ENCODE assay signal across 19 mouse cellular contexts in genomic region chr4:129920542-129921313, GRCm38 (mm10). TPM values are rescaled to one million over a fixed set of nuclear protein-coding genes. Genes with fewer than 3 reads are reported as not detected.
A peak's percentile ranks its signal among the peaks of the same experiment; 100 is the strongest.
DNase-seq lines count a peak whose midpoint lies in the region; ATAC-seq and TF ChIP-seq lines count a peak whose summit lies in the region.
"Had no signal": no experiment of that assay in that cellular context is flagged by ENCODE, and none has a peak within 500 bp of the region (broad histone marks: within the 10 kb centered on the region; RNA-seq: fewer than 3 reads in every experiment).

No protein-coding gene starts in this region.

- H3K4me1 ChIP-seq in liver, adult 2 months (ENCODE audit: control insufficient read depth, insufficient read depth, low read length): peaks cover 37% of the 10 kb centered on the region
- peaks cover 10% of the 10 kb centered on the region; the same call in 1 of the 2 replicates for H3K4me1 ChIP-seq in liver, embryonic 11.5 days (replicated peaks; ENCODE audit: control insufficient read depth, insufficient read depth, low read length)
- H3K4me1 ChIP-seq in heart, postnatal 0 days (ENCODE audit: control insufficient read depth, insufficient read depth): peaks cover 40% of the 10 kb centered on the region

- no peak overlapping the region for H3K4me3 ChIP-seq in liver, adult 2 months (ENCODE audit: insufficient read depth, low read depth, low read length)
- H3K4me3 ChIP-seq in liver, embryonic 11.5 days (ENCODE audit: low read depth, low read length): no peak overlapping the region
- no peak overlapping the region for H3K4me3 ChIP-seq in heart, postnatal 0 days (ENCODE audit: low read depth, low read length)
- H3K4me3 ChIP-seq: limb, embryonic 12.5 days; lung, embryonic 15.5 days; myocyte had no signal

- WGBS in liver, adult 2 months: 37% methylated on average over 15 of the region's 15 CpGs
- 85% methylated on average over 15 of the region's 15 CpGs for WGBS in liver, embryonic 11.5 days
- 79% methylated on average over 15 of the region's 15 CpGs for WGBS in heart, postnatal 0 days

- H3K27ac ChIP-seq in liver, adult 2 months (replicated peaks; ENCODE audit: insufficient read depth, low read depth, low read length): peak overlapping the region; percentile 75
- H3K27ac ChIP-seq in liver, embryonic 11.5 days (ENCODE audit: low read depth, low read length): no peak overlapping the region
- peak overlapping the region; percentile 83 for H3K27ac ChIP-seq in heart, postnatal 0 days (ENCODE audit: low read depth)
- H3K27ac ChIP-seq: hindbrain, embryonic 14.5 days; limb, embryonic 12.5 days; lung, embryonic 15.5 days had no signal

- 0 out of 2 replicates have a peak overlapping the region, but pooled peaks have one; percentile 2 for H3K9ac ChIP-seq in liver, adult 2 months (ENCODE audit: low read depth, low read length)
- no peak overlapping the region for H3K9ac ChIP-seq in liver, embryonic 11.5 days (ENCODE audit: low read depth, low read length)
- H3K9ac ChIP-seq in heart, postnatal 0 days (replicated peaks; ENCODE audit: low read depth, low read length): no peak overlapping the region; the same call in 1 of the 2 replicates
- H3K9ac ChIP-seq: forebrain, postnatal 0 days; hindbrain, embryonic 14.5 days; limb, embryonic 12.5 days; lung, embryonic 15.5 days had no signal

- TF ChIP-seq CTCF in liver, adult 2 months (IDR thresholded peaks at IDR 0.05; ENCODE audit: low read depth, low read length): no peak
- no peak for TF ChIP-seq CTCF in heart, postnatal 0 days (IDR thresholded peaks at IDR 0.05; ENCODE audit: low read depth)

- no peaks in the 10 kb centered on the region for H3K36me3 ChIP-seq in liver, adult 2 months (ENCODE audit: control insufficient read depth, insufficient read depth, low read length)
- H3K36me3 ChIP-seq in liver, embryonic 11.5 days (ENCODE audit: control insufficient read depth, insufficient read depth, low read length): no peaks in the 10 kb centered on the region
- no peaks in the 10 kb centered on the region for H3K36me3 ChIP-seq in heart, postnatal 0 days (replicated peaks; ENCODE audit: control insufficient read depth, insufficient read depth, low read length)
- H3K36me3 ChIP-seq: limb, embryonic 12.5 days; lung, embryonic 15.5 days had no signal

- no peaks in the 10 kb centered on the region for H3K9me3 ChIP-seq in liver, embryonic 11.5 days (ENCODE audit: control insufficient read depth, low read length)
- no peaks in the 10 kb centered on the region for H3K9me3 ChIP-seq in heart, postnatal 0 days (replicated peaks; ENCODE audit: control insufficient read depth, low read length)
- H3K9me3 ChIP-seq: limb, embryonic 12.5 days; lung, embryonic 15.5 days had no signal

- no peak for TF ChIP-seq POLR2A in liver, adult 2 months (IDR thresholded peaks at IDR 0.05; ENCODE audit: extremely low read depth, insufficient read depth, low read length)

- ATAC-seq in liver, embryonic 11.5 days (replicated peaks; ENCODE audit: low FRiP score): no peak
- ATAC-seq in heart, postnatal 0 days (ENCODE audit: insufficient read depth, low read depth): no peak
- ATAC-seq: forebrain, postnatal 0 days had no signal

- H3K27me3 ChIP-seq in liver, adult 2 months (ENCODE audit: control insufficient read depth, insufficient read depth, low read length): no peaks in the 10 kb centered on the region
- H3K27me3 ChIP-seq in liver, embryonic 11.5 days (replicated peaks; ENCODE audit: control insufficient read depth, insufficient read depth, low read length): no peaks in the 10 kb centered on the region
- H3K27me3 ChIP-seq in heart, postnatal 0 days (ENCODE audit: control insufficient read depth, insufficient read depth, low read length): no peaks in the 10 kb centered on the region
- H3K27me3 ChIP-seq: lung, embryonic 15.5 days had no signal

- no peak for TF ChIP-seq EP300 in heart, postnatal 0 days (IDR thresholded peaks at IDR 0.05; ENCODE audit: low read depth)

- H3K79me2 ChIP-seq in liver, adult 2 months (ENCODE audit: control insufficient read depth, insufficient read depth, low read length): no peaks in the 10 kb centered on the region

- peak; percentile 82 for DNase-seq in heart, adult 11 months
- no peak for DNase-seq in heart, postnatal 14 days
- DNase-seq in liver, adult 2 months (ENCODE audit: extremely low read depth, low read depth, low spot score): peak; percentile 78
- no peak for DNase-seq in liver, embryonic 11.5 days (ENCODE audit: low spot score)
- DNase-seq in adrenal gland, postnatal 10 days: peak; percentile 65
- DNase-seq in heart, postnatal 0 days (ENCODE audit: low spot score): no peak
- DNase-seq in ovary, postnatal 14 days (ENCODE audit: low spot score): no peak
- no peak for DNase-seq in kidney, adult 18-20 months
- DNase-seq: B cell, adult 2 months; cerebellum, adult 2 months; embryo, embryonic 11 days; forebrain, postnatal 0 days; gastrocnemius, postnatal 10 days; kidney, adult 9 months had no signal

- intact Hi-C loops in heart, postnatal 14 days (cut with DNase I): no loop called here

- no peak overlapping the region for H3K4me2 ChIP-seq in liver, embryonic 11.5 days
- no peak overlapping the region for H3K4me2 ChIP-seq in heart, postnatal 0 days (ENCODE audit: low read depth, low read length)
- H3K4me2 ChIP-seq: hindbrain, embryonic 14.5 days; limb, embryonic 12.5 days; lung, embryonic 15.5 days had no signal

RNA-seq across cellular contexts. Expression of gene Spocd1, which starts 8.3 kb away (rescaled TPM):
- total RNA-seq in heart, postnatal 14 days (2021): not detected
- total RNA-seq in liver, adult 2 months (2014; rRNA removed): not detected in 2 replicates
- polyA plus RNA-seq in liver, adult 2 months (2012; rRNA removed): not detected in 2 replicates
- polyA plus RNA-seq in liver, embryonic 11.5 days (2014; fragmentation: Nextera tagmentation; extraction: Ambion mirVana): 0.07 and 0.17 TPM in 2 replicates
- total RNA-seq in adrenal gland, postnatal 10 days (2021): under 1 TPM; 0.15 to 0.30 TPM
- 0.70 TPM in 1 of 2 replicates, not detected in the other for total RNA-seq in heart, postnatal 0 days (2014; rRNA removed; ENCODE audit: low replicate concordance)
- 0.04 and 0.05 TPM in 2 replicates for polyA plus RNA-seq in heart, postnatal 0 days (2015; fragmentation: Nextera tagmentation; extraction: Ambion mirVana)
- total RNA-seq: forebrain, postnatal 0 days; gastrocnemius, postnatal 10 days had no signal
- polyA plus RNA-seq: hindbrain, embryonic 14.5 days; large intestine, adult 2 months; limb, embryonic 12.5 days; myocyte had no signal

Comparison
In these comparisons a context has a peak if more than half of its experiments do, and no peak if none do; other contexts are left out.
1. DNase-seq: peak in heart, adult 11 months (single experiment), liver, adult 2 months (single experiment) and adrenal gland, postnatal 10 days (single experiment); none in heart, postnatal 14 days (0 of 2), liver, embryonic 11.5 days (single experiment), heart, postnatal 0 days (single experiment), ovary, postnatal 14 days (single experiment) and kidney, adult 18-20 months (single experiment).